Mouse (Mus musculus) R1 (cell line): ENCODE results near the gene Itpr3.

Experiments
- DNase-seq: peaks from one replicate; pipeline ENCODE4 v3.0.0-alpha.2; 2018; ENCODE audit warnings: low read depth, low spot score

Itpr3 gene

DNA sequence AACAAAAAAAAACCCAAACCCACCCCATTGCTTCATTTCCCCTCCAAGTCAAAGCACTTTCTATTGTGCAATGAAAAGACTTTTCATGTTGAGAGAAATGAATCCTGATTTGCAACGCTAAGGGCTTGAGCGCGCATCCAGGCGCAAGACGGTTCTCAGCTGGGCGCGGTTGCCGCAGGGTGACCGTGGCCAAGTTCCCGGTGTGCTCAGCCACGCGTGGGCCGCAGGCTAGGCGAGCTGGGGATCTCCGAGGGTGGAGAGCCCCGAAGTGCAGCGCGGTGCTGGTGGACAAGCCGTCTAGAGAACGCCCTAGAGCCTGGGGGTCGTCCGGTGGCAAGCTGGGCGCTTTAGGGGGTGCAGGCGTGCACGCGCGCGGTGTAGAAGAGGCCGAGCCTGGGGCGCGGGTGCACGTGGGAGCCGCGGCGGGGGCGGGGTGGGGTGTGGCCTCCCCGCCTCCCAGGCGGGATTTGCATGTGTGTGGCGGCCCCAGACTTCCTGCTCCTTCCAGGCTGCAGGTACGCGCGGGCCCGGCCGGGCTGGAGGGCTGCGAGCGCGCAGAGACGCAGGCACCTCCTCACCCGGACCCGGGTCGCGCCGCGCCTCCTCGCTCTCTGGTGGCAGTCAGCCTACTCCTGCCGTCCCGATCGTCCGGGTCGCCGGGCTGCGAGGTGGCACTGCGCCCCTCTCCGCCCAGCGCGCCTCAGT, at the start of gene Itpr3:
Gene Itpr3 (plus strand): TSS at position 493 of the 705 bp plus-strand sequence.
- DNase-seq: peak; percentile 93

GRCm38 (mm10) chr17:27008277-27008676, 48.8 kb upstream of the Itpr3 start:
- no peak for DNase-seq

- no peak for DNase-seq
Observed at GRCm38 (mm10) chr17:27011167-27011566, 45.9 kb upstream of the Itpr3 start.

- peak; percentile 88 for DNase-seq
Observed at GRCm38 (mm10) chr17:27011998-27012672, 45.0 kb upstream of the Itpr3 start.

DNA sequence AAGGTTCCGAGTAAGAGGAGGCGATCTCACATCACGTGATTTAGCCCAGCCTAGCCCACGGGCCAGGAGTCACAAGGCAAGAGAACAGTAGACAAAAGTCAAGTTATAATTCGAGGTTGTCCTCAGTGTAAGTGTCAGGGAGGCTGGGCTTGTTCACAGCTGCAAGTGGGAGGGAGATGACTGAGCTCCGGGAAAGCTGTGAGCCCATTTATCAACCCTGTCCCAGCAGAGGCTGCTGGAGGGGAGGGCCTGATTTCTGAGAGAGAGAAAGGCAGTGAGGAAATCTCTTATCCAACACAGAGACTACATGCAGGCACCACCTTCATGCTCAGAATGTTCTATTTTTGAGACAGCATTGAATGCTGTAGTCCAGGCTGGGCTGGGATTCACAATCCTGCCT, 44.2 kb upstream of the Itpr3 start:
- no peak for DNase-seq

GRCm38 (mm10) chr17:27017564-27018499, 39.3 kb upstream of the Itpr3 start:
- DNase-seq: peak; percentile 94

DNA sequence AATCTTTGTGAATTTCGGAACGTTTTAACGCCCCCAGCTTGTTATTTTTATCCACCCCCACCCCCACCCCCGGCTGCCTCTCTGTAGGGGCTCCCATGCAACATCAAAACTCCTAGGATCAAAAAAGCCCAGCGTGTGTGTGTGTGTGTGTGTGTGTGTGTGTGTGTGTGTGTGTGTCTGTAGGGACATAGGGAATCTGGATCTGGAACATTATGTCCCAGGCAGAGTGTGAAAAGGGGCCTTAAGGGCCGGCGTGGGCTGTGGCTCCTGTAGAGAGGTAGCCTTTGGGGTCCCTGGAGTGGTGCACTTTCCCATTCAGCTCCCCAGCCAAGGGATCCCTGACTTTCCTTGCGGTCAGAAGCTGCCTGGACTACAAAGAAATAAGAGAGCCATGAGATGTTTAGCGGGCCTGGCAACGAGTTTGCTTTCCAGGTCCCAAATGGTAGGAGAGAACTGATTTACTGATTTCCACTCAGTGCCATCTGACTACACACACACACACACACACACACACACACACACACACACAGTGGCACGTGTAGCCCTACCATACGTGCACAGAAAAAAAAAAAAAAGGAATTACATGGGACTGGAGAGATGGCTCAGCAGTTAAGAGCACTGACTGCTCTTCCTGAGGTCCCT, 38.4 kb upstream of the Itpr3 start:
- DNase-seq: no peak

DNA sequence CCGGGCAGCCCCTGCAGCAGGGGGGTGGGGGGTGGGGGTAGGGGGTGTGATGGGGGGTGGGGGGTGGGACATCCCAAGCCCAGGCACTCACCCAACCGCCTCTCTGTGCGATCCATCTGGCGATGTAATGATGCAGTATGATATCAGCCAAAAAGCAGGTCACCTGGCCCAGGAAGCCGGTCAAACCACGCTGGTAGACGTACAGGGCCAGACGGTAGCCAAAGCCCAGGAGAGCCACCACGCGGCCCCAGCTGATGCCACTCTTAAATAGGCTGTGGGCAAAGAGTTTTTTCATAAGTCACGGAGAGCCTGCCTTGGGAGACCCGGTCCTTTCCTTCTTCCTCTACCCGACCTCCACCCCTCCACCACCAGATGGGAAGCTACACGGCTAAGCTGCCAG, 36.0 kb upstream of the Itpr3 start:
- DNase-seq: no peak

- no peak for DNase-seq
Observed at GRCm38 (mm10) chr17:27021736-27022135, 35.4 kb upstream of the Itpr3 start.

DNA sequence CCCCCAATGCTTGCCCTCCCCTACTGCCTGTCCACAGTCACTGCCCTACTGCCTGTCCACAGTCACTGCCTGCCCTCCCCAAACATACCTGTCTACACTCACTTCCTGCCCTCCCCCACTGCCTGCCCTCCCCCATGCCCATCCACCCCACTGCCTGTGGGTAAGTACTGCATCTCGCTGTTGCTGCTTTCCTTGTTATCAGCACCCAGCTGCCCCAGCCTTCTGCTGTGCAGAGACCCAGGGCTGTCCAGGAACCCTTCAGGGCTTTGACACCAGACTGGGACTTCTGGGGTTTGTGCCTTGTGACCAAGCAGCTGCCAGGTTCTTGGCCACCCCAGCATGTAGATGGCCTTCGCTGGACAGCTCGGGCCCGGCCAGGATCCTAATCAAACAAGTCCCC, 33.8 kb upstream of the Itpr3 start:
- DNase-seq: no peak

DNA sequence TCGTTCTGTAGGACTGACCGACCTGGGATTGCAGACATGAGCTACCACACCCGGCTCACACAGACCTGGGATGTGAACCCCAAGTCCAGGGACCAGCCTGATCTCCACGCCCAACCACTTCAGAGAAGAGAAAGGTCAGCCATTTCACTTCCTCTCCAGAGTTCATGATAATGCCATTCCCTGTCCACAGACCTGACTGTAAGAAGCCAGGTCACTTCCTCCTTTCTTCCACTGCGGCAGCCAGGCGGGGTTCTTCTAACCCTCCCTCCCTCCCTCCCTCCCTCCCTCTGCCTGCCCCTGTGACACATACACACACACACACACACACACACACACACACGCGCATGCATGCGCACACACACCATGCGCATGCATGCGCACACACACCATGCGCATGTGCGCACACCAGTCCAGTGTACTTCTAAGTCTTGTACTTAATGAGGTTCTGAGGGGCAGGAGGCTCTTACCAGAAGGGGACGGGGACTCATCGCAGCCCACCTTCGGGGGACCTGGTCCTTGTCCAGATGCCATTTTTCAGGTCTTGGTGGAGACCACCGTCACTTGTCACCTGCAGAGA, 31.7 kb upstream of the Itpr3 start:
- DNase-seq: no peak

GRCm38 (mm10) chr17:27025951-27026350, 31.2 kb upstream of the Itpr3 start:
- no peak for DNase-seq

DNA sequence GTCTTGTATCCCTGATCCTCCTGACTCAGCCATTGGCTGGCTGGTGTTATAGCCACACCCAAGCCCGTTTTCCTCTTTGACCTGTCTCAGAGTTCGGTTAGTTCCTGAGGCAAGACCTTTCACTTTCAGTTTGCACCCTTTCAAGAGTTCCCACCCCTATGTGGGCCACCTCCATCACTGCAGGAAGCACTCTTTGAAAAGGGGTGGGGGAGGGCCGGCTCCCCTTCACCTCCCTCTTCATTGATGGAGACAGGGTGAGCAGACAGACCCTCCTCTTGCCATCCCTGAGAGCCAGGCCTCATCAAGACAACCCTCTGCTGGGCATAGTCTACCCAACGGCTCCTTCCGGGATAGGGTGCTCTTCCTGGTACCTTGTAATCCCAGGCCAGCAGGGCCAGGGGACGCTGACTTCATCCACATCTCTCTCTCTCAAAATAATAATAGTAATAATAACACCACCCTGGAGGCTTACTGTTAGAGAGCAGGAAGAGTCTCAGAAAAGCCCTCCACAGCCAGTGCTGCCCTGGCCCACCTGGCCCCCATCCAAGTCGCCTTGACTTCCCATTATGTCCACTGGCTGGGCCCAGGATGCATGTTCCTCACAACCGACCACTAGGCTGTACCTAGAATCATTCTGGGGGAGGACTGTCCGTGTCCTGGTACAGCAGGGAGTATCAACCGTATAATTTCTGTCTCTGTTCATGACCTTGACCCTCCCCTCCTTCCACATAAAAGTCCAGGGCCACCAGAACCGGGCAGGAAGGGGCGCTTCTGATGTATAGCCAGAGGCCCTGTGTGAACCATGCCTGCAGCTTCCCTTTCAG, 29.4 kb upstream of the Itpr3 start:
- no peak for DNase-seq

DNA sequence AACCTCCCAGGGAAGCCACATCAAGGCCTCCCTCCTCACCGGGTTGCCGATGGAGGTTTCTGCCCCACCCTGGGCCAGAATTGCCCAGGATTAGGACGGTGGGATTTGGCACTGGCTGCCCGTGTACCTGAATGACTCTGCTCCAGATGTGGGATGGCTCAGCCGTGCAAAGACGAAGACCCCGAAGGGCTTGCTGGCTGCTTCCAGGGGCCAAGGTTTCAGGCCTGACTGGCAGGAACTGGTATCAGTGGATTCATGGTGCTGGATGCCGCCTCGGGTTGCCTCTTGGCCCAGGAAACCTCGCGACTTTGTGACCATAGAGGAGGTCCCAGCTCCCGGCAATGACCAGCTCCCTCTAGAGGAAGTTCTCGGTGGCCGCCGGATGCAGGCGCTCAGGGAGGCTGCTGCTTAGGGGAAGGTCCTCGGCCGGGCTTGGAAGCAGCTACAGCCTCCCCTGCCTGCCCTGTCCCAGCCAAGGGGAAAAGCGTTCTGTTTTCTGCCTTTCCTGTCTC, 28.8 kb upstream of the Itpr3 start:
- DNase-seq: peak; percentile 89

DNA sequence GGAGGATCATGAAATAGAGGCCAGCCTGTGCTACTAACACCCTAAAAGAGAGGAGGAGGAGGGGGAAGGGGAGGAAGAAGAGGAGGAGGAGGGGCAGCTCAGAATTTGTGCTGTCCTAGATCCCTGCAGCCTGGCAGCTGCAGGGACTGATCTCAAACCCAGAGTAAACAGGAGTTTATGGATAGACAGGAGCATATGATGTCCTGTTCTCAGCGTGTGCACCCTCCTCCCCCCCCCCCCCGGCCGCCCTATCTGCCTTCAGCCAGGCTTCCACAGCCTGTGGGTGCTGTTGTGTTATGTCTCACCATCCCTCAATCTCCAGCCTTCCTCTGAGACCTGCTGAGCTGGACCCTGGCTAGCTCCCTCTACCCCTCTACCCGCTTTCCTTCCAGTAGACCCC, 28.2 kb upstream of the Itpr3 start, which contains the start of gene Bak1:
Gene Bak1 (minus strand): TSS at position 101 of the 400 bp plus-strand sequence.
- DNase-seq: no peak

DNA sequence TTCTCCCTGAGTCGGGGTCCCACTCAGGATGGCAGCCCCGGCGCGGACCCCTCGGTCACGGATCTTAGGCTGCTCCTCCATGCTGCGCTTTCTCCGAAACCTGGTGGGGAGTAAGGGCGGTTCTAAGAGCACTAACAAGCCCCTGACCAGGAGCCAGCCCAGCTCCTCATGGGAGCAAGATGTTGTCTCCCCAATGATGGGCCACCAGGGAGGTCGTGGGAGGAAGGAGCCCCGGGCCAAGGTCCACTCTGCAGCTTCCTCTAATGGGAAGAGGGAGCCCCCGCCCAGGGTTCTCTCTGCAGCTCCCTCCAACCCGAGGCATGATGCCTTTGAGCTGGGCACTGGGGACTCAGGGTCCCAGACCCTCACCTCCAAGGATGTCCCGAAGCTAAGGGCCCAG, 27.7 kb upstream of the Itpr3 start:
- DNase-seq: no peak

DNA sequence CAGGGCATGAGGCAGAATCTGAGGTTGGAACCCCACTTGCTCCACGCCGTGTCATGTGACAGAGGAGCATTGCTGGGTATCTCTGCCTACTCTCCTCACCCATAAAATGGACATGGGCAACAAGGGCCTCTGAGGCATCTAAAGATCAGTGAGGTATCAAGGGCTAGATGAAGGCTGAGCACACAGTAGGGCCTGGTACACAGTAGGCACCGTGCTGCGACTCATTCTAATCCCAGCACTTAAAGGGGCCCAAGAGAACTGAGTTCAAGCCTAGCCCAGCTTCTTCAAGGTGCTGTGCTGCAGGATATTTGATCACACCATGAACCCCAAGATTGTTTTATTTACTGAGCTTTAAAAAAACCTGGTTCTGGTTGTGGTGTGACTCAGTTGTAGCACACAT, 26.2 kb upstream of the Itpr3 start:
- DNase-seq: no peak

DNA sequence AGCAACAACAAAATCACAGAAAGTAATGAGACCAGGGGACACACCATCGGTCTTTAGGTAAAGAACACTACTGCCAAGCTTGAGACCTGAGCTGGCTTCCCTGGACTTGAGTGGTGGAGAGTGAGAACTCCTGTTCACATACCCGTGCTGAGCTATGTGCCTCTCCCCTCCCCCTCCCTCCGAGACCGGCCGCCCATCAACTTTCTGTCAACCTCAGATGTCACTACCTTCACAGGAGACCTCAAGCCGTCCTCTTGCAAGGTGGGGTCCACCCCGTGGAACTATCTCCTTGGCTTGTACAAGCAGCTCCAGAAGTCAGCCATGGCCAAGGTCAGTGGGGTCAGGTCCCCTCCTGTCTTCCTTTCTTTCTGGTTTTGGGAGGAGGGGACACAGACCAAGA, 24.8 kb upstream of the Itpr3 start:
- DNase-seq: no peak

DNA sequence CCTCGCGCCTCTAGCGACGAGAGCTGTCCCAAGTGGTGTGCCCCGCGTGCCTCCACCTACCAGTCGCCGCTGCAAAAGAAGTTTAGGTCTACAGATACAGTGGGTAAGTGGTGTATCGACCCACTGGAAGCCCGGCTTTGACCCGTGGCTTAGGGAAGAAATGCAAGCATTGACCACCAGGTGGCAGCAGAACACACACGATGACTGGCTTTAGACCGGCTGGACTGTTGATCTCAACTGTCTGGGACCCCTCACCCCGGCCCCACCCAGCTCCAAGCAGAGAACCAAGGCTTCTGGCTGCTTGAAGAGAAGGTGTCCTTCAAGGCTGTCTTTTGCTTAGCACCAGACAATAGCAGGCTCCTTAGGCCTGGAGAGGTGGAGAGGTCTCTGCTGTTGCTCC, 24.2 kb upstream of the Itpr3 start:
- peak; percentile 95 for DNase-seq

DNA sequence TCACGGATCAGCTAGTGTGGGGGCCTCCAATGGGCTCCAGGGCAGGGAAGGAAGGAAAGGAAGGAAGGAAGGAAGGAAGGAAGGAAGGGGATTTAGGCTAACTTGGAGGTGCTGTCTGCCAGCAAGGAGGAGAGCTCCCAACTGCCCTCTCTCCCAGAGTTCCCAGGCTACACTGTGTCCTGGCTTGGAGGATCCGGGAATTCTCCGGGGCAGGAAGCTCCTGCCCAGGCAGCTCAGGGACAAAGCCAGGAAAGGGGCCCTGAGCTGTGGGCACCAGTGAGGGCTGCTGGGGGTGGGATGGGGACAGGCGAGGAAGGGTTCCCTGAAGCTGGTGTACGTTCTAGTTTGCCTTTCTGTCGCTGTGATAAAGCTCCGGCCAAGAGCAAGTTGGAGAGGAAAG, 20.6 kb upstream of the Itpr3 start:
- DNase-seq: no peak
